Mouse (Mus musculus) heart, postnatal 0 days (tissue): ENCODE measurements around the gene Mreg. TPM values are rescaled to one million over a fixed set of nuclear protein-coding genes. Genes with fewer than 3 reads are reported as not detected.

Experiments used
- ATAC-seq: fragments of 200-750 bp; cut with Nextera tagmentation; 2 replicates; pipeline ENCODE4 v1.8.0; 2017; ENCODE audit warnings: low read depth, moderate number of reproducible peaks, moderate library complexity; ENCODE audit not compliant: insufficient read depth
- DNase-seq: peaks from one replicate; pipeline ENCODE4 v3.0.0-alpha.2; 2016; ENCODE audit warnings: low spot score
- H3K27ac ChIP-seq: fragments of 300-500 bp; sonication (generic); 2 replicates; pipeline ENCODE4 v1.5.1; 2014; ENCODE audit warnings: low read depth, mild to moderate bottlenecking
- H3K27me3 ChIP-seq: fragments of 300-500 bp; sonication (generic); 2 replicates; pipeline ENCODE4 v1.6.1; 2014; ENCODE audit warnings: low read length, mixed read lengths; ENCODE audit not compliant: control insufficient read depth, insufficient read depth
- H3K36me3 ChIP-seq: fragments of 300-500 bp; sonication (generic); replicated peaks from 2 replicates; pipeline ENCODE4 v1.6.1; 2014; ENCODE audit warnings: low read length, mixed read lengths; ENCODE audit not compliant: control insufficient read depth, insufficient read depth
- H3K4me1 ChIP-seq: fragments of 300-500 bp; sonication (generic); 2 replicates; pipeline ENCODE4 v1.6.1; 2014; ENCODE audit warnings: antibody characterized with exemption; ENCODE audit not compliant: control insufficient read depth, insufficient read depth
- H3K4me2 ChIP-seq: fragments of 300-500 bp; sonication (generic); 2 replicates; pipeline ENCODE4 v1.6.1; 2014; ENCODE audit warnings: low read depth, mild to moderate bottlenecking, low read length, moderate library complexity
- H3K4me3 ChIP-seq: fragments of 300-500 bp; sonication (generic); 2 replicates; pipeline ENCODE4 v1.5.1; 2014; ENCODE audit warnings: low read depth, low read length
- H3K9ac ChIP-seq: fragments of 300-500 bp; sonication (generic); replicated peaks from 2 replicates; pipeline ENCODE4 v1.6.1; 2014; ENCODE audit warnings: low read depth, low read length, mixed read lengths
- H3K9me3 ChIP-seq: fragments of 300-500 bp; sonication (generic); replicated peaks from 2 replicates; pipeline ENCODE4 v1.6.1; 2016; ENCODE audit warnings: low read length; ENCODE audit not compliant: control insufficient read depth
- CTCF ChIP-seq: IDR thresholded peaks from 2 replicates; pipeline ENCODE4 v1.5.1; 2016; ENCODE audit warnings: antibody characterized with exemption, control low read depth, low read depth
- EP300 ChIP-seq: IDR thresholded peaks from 2 replicates; pipeline ENCODE4 v1.6.1; 2016; ENCODE audit warnings: antibody characterized with exemption, low read depth
- WGBS: fragments of 180-500 bp; shearing (Covaris S2); extraction: QIAGEN DNeasy Blood & Tissue Kit; methylation state at CpG from one replicate; pipeline ENCODE4 v1.1.7; 2014; 5-methylcytosine and 5-hydroxymethylcytosine counted together
- polyA plus RNA-seq: library from polyadenylated mRNA; unstranded; fragments of >200 nt; fragmentation: Nextera tagmentation; extraction: Ambion mirVana; gene quantifications from 2 replicates; pipeline ENCODE4 v1.2.1, GENCODE M21; 2015
- total RNA-seq: library from RNA; depleted of rRNA; stranded (reverse); fragments of >200 nt; gene quantifications from 2 replicates; pipeline ENCODE4 v1.2.3, GENCODE M21; 2014; ENCODE audit warnings: low replicate concordance; rRNA removed

Gene Mreg
- 11.3 and 12.5 TPM in 2 replicates for total RNA-seq
- 8.6 and 9.5 TPM in 2 replicates for polyA plus RNA-seq

DNA sequence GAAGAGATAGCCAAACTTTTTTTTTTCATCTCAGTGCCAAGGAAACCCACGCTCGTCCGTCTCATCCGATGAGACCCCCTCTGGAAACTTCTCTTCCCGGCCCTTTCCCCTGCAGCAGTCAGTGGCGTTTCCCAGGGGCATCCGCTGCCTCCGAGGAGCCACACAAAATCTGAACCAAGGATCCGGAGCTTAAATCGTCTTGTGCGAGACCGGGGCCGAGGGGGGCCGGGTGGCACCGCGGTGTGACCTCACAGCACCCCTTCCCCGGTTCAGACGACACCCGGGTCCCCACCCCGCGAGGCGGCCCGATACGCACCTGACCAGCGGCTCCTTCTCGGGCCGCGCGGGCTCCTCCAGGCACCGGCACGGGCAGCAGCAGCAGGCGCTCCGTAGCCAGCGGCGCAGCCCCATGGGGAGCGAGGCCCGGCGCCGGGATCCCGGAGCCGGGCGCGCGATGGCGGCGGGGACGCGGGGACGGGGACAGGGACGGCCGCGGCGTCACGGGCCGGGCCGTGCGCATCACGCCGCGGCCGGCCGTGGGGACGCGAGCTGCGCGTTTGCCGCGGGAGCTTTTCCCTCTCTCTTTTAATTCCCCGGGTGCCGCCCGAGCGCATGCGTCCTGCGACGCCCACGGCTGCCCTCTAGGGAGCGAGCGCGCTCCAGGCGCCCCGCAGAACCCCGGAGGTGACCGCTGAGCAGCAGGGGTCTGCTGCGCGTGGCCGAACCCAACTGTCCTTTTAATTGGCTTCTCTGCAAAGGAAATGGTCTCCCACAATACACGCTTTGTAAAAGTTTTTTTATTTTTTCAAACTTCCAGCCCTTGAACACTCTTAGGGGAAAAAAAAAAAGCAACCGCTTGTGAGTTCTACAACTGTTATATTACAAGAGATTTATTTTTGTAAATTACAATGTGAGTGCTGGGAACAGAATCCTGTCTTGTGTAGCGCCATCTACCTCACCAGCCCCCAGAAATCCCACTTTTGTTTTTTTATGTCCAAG is at the start of gene Mreg:
TSS of gene Mreg (minus strand) at position 607 of the 999 bp plus-strand sequence.
- peak within 1 kb of the TSS; percentile 89 for H3K9ac ChIP-seq
- H3K4me1 ChIP-seq: peaks cover 19% of the 10 kb centered on the region
- TF ChIP-seq CTCF: peak; percentile 46
- no peak for TF ChIP-seq EP300
- no peaks in the 10 kb centered on the region for H3K36me3 ChIP-seq
- peak within 1 kb of the TSS; percentile 82 for H3K27ac ChIP-seq
- under 1% methylated on average over 85 of the region's 89 CpGs for WGBS
- H3K4me2 ChIP-seq: peak within 1 kb of the TSS; percentile 100
- DNase-seq (peak; percentile 60), ATAC-seq (peak; percentile 76)
- H3K4me3 ChIP-seq: peak within 1 kb of the TSS; percentile 91
- no peaks in the 10 kb centered on the region for H3K27me3 ChIP-seq
- no peaks in the 10 kb centered on the region for H3K9me3 ChIP-seq

DNA sequence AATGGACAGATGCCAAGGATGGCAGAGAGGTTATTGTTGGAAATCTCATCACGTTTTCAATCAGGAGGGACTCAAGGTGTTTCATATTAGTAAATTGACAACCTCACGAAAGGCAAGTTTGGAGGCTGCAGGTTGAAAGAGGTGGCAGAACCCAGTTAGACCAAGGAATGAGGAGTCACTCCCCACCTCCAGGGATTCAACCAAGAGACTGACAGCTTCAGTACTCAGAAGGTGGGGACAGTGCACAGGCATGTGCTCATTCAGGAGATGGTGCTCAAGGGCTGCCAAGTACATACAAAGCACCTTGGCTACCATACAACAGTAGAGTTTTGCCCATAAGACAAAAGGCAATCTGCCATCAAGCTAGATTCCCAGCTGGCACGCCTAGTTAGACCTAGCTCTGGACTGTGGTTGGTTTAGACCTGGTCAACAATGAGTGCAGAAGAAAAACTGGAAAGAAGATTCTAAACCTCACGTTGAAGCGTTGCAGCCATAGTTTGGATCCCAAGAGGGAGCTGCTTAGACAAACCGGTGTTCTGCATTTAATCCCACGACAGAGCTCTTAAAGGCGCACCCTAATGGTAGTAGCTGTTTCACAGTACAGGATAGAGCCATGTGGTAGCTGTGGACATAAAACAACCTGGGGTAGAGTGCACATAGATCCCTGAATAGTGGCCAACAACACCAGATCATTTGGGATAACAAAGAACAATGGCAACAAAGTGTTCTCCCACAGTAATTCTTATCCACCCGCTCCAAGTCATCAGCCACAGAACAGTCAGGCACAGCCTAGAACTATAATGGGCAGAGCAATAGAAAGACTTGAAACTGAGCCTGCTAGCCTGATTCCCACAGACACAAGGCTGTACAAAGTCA is 44.5 kb upstream of the Mreg start:
- ATAC-seq (no peak), DNase-seq (no peak)
- no peak overlapping the region for H3K4me2 ChIP-seq
- 69% methylated on average over 9 of the region's 9 CpGs for WGBS
- H3K9ac ChIP-seq: no peak overlapping the region
- TF ChIP-seq EP300 (no peak), CTCF (no peak)
- no peaks in the 10 kb centered on the region for H3K36me3 ChIP-seq
- no peak overlapping the region for H3K27ac ChIP-seq
- H3K4me3 ChIP-seq: no peak overlapping the region
- H3K9me3 ChIP-seq: no peaks in the 10 kb centered on the region
- no peaks in the 10 kb centered on the region for H3K27me3 ChIP-seq
- H3K4me1 ChIP-seq: peaks cover 5% of the 10 kb centered on the region; the same call in 1 of the 2 replicates

DNA sequence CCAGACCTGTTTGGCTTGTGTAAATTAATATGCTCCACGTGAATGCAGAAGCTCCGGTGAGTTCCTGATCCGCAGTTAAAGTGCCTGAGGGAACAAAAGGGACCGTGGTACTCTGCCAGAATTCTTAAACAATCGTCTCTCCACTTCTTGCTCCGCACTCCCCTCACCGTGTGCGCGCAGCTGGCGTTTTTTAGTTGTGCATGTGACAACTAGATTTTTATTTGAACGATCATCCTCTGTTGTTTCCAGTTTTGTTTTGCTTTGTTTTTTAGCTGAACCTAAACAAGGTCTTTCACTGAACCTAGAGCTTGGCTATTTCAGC is 43.7 kb upstream of the Mreg start:
- no peaks in the 10 kb centered on the region for H3K36me3 ChIP-seq
- WGBS: 40% methylated on average over 11 of the region's 11 CpGs
- peaks cover 5% of the 10 kb centered on the region; the same call in 1 of the 2 replicates for H3K4me1 ChIP-seq
- DNase-seq (no peak), ATAC-seq (no peak)
- H3K4me2 ChIP-seq: peak overlapping the region; percentile 82; the same call in 1 of the 2 replicates
- H3K27ac ChIP-seq: peak overlapping the region; percentile 90
- H3K9me3 ChIP-seq: no peaks in the 10 kb centered on the region
- H3K9ac ChIP-seq: no peak overlapping the region
- 0 out of 2 replicates have a peak, but pooled peaks have one; percentile 9 for TF ChIP-seq EP300
- no peak for TF ChIP-seq CTCF
- no peaks in the 10 kb centered on the region for H3K27me3 ChIP-seq
- H3K4me3 ChIP-seq: no peak overlapping the region

DNA sequence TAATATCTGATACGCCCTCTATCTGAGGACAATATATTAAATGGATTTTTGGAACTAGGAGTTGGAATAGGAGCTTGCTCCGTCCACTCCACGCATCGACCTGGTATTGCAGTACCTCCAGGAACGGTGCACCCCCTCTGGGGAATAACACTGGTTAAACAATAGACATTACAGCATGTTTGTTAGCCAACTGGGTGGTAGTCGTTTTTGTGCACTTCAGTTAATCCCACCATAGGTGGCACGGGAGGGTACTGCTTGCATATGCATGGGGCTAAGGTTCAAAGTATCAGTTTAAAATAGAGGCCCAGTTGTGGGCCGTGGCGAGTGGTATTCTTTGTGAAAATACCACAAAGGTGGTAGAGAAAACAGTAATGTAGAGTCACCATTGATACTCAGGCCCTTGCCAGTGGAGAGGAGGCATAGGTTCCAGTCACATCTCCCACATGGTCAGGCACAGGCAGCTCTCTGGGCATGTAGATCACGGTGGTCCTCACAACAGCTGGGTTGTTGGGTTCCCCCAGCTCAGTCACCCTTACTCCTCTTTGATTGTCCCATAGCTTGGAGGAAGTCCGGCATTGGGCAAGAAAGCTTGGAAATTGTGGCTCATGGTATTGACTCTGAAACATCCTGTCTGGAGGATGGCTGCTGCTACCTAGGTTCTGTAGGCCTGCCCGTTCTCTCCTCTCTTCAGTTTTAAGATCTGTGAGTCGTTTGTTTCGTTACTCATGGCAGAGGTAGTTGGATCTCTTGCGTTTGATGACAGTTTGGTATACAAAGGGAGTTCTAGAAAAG is 43.2 kb upstream of the Mreg start:
- 5% methylated on average over 15 of the region's 15 CpGs for WGBS
- H3K27ac ChIP-seq: peak overlapping the region; percentile 90
- H3K4me1 ChIP-seq: peaks cover 5% of the 10 kb centered on the region; the same call in 1 of the 2 replicates
- peak overlapping the region; percentile 52 for H3K4me3 ChIP-seq
- TF ChIP-seq CTCF (peak; percentile 1; the same call in 1 of the 2 replicates), EP300 (peak; percentile 45)
- H3K27me3 ChIP-seq: no peaks in the 10 kb centered on the region
- peak; percentile 72 for ATAC-seq
- no peaks in the 10 kb centered on the region for H3K9me3 ChIP-seq
- H3K9ac ChIP-seq: peak overlapping the region; percentile 67
- no peaks in the 10 kb centered on the region for H3K36me3 ChIP-seq
- DNase-seq: peak; percentile 74
- peak overlapping the region; percentile 82 for H3K4me2 ChIP-seq
